Mouse (Mus musculus) left cerebral cortex, adult 11 months (tissue): ENCODE data around the gene Wfikkn1.

Source experiments
- DNase-seq: peaks from one replicate; pipeline ENCODE4 v3.0.0; 2022; ENCODE audit warnings: low spot score

Gene Wfikkn1

DNA sequence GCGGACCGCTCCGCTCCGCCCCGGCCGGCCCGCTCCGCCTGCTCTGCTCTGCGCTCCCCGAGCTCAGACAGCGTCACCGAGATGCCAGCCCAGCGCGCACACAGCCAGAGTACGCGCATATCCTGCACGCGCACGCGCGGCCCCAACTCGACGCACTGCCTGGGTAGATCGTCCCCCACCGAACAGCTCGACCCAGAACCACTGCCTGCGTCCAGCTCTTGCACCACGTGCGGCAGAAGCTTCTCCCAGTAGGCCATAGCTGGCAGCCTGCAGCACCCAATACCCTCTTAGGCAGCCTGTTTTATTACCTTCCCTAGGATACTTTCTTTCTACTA lies 43.6 kb downstream of the Wfikkn1 start, which contains the start of gene Rhbdl1:
Gene Rhbdl1 (minus strand): TSS at position 220 of the 335 bp plus-strand sequence.
- DNase-seq: peak; percentile 81

DNA sequence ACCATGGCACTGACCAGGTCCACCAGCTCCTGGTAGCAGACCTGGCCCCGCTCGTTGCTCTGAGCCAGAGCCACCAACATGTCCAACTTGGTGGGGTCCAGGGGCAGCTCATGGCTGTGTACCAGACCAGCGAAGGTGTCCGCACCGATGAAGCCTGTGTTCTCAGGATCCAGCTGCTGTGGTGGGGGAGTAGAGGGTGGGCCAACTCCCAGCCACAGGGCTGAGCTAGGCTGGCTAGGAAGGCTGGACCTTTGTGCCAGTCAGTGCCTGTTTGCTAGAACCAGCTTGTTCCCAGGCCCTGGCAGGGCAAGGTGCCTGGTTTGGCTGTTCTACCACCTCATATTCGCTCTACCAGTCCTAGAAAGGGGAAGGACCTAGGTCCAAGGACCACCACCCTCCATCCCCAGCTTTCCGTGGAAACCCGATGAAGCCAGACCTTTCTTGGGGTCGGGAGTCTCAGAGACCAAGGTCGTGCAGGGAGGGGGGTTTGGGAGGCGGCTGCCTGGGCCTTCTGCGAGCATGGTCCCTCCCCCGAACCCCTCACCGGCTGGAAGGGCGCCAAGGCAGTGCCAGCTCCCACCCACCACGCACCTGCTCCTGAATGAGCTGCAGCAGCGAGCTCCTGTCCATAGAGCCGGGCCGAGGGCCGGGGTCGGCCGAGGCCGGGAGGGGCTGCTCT lies 44.1 kb downstream of the Wfikkn1 start:
- no peak for DNase-seq

DNA sequence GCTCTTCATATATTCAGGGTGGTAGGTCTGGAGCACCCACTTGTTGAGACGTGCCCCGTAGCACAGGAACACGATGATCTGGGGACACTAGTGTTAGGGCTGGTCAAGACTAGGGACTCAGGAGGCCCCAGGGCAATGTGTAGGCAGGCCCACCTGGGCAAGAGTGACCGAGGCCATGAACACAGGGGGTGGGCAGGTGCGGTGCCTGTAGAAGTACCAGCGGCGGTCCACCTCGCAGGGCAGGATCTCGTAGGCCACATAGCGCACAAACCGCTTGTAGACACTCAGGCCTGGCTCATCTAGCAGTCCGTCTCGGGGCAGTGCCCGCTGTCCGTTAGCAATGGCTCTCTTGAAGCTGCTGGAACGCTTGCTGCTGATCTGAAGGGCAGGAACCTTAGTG lies 44.8 kb downstream of the Wfikkn1 start:
- no peak for DNase-seq

DNA sequence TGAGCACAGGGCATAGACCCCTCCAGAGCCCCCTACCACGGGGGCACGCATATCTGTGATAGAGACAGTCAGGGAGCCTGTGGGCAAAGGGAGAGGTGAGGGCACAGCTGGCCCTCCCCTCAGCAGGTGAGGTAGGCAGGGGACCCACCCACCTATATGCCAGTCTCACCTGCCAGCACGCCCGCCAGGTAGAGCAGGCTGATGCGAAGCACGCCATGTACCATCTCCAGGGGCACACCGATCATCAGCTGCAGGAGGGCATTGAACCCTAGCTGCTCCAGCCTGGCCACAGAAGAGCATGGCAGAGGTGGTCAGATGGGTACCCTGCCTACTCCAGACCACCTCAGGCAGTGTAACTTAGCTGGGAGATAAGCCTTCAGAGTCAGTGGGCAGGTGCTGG lies 45.4 kb downstream of the Wfikkn1 start:
- DNase-seq: no peak

- DNase-seq: no peak
Observed at GRCm38 (mm10) chr17:25834595-25835222, 45.9 kb downstream of the Wfikkn1 start.

DNA sequence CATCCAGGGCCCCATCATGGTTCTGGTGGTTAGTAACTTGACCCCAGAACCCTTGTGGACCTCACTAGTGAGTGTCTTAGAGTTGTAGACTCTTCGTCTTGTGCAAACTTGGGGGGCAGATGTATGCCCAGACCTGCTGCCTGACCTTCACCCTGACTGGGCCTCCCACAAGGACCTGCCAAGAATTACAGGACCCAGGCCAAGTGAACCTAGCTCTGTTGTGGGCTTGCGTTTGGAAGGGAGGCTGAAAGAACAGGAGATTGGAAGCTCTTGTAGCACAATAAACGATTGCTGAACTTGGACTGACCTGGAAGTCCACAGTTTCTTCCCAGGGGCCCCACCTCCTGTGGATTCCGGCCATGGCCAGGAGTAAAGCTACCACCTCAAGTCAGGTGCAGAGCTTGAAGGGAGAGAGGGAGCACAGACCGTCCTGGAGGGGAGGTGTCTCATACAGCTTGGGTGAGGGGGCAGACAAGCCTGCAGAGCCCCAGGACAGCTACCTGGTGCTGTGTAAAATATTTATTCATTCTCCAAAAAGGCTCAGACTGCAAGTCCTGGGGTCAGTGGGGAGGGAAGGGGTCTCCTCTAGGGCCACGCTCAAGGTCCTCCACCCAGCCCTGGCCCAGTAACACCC lies 46.6 kb downstream of the Wfikkn1 start:
- DNase-seq: no peak

DNA sequence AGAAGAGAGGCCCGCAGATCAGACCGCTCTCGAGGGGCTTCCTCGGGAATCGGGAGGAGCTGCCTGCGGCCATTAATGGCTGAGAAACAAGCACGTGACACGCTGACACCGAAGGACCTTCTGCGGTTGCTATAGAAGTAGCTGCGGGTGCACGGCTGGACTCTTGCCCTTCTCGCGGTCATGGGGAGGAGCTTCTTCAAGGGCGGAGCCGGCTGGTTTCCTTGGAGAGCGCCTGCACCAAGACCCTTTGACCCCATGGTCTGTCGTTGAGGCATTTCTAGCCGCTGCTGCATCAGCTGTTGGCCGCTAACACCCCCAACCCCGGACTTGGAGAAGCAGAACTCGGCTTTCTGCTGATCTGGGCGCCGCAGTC lies 47.4 kb downstream of the Wfikkn1 start, which contains the start of gene Stub1:
Gene Stub1 (minus strand): TSS at position 114 of the 373 bp plus-strand sequence.
- DNase-seq: peak; percentile 82

GRCm38 (mm10) chr17:25832436-25833290 lies 48.0 kb downstream of the Wfikkn1 start:
- DNase-seq: peak; percentile 99

DNA sequence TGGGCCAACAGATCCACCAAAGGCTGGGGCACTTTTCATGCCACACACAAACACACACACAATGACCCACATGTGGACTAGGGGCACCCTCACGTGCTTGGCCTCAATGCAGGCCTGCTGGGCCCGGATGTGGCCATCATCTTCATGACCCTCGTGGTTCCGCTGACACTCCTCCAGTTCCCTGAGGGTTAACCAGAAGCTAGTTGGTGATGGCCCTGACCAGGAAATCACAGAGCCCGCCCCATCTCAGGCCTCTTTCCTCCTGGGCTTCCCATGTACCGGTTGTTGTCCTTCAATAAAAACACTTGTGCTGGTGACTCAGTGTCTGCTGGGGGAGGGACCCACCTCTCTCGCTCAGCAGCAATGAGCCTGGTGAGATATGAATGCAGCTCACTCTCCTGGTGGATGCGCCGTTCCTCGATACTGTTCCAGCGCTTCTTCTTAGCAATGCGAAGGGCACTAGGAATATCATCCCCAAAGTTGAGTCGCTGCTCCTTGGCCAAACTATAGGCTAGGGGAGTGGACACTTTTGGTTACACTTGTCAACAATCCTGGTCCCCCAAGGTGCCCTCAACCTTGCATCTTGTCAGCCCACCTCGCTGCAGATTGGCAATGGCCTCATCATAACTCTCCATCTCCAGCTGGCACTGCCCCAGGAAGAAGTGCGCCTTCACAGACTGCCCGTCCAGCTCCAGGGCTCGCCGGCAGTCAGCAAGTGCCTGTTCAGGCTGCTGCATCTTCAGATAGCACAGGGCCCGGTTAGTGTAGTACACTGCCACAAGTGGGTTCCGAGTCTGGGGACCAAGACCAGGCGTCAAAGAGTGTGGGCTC lies 49.0 kb downstream of the Wfikkn1 start:
- no peak for DNase-seq

DNA sequence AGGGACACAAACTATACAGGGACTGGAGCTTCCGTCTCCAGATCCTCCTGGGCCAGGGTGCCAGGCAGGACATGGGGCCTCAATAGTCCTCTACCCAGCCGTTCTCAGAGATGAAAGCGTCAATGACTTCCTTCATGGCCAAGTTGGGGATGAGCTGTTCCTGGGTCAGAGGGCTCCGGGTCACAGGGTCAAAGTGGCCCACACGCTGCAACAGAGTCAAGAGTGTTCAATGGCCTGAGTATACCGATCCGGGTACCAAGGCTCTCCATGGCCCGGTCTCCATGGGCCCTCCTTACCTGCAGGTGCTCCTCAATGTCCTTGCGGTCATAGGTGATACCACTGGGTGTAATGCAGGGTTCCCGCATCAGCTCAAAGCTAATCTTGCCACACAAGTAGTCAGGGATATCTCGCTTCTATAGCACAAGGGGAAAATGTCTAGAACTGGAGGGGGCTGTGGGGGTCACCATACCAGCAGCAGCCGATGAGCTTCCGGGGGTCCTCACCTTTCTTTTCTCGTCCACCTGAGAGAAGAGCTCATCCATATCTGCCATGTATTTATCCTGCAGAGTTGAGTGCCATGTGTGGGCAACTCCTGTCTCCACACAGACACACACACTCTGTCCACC lies 49.7 kb downstream of the Wfikkn1 start:
- DNase-seq: no peak

- no peak for DNase-seq
Observed at GRCm38 (mm10) chr17:25830200-25830753, 50.4 kb downstream of the Wfikkn1 start.

DNA sequence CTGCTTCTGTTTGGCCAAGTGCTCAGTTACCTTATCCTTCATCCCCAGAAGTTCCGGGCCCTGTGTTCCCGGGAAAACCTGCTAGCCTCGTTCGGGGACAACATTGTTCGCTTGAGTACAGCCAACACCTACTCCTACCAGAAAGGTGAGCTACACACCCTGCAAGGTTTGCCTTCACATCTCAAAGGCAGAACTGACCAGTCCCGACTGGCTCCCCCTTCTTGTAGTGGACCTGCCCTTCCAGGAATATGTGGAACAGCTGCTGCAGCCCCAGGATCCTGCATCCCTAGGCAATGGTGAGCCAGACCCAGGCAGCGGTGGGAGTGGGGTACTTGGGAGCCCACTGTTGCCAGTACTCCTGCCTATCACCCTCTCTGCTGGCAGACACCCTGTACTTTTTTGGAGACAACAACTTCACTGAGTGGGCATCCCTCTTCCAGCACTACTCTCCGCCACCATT lies 51.1 kb downstream of the Wfikkn1 start:
- DNase-seq: no peak

DNA sequence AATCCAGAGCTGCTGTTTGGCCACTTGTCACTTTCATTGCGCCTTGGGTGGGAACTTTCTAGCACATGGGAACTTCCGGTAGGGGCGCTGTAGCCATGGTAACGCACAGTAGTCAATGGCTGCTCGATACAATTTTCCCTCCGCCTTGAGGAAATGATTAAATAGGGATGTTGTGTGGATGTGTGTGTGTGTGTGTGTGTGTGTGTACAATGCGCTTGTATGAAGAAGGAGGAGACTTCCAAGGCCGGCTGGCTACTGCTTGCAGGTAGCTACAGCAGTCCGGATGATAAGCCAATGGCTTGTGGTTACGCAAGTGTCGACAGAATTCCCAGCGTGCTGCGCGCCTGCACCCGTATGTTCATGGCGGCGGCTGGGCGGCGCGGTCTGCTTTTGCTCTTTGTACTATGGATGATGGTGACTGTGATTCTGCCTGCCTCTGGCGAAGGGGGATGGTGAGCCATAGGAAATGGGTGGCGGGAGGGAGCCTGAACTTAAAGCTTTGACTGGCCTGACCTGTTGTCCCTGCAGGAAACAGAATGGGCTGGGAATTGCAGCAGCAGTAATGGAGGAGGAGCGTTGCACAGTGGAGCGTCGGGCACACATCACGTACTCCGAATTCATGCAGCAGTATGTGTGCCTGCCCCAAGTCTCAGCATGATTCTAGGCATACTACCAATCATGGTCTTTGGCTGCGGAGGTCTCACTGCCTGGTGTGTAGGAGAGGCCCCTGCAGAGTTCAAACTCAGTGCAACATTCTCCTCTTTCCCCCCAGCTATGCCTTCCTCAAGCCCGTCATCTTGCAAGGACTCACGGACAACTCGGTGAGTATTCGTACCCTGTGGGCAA lies 51.7 kb downstream of the Wfikkn1 start, which contains the start of gene Jmjd8:
Gene Jmjd8 (plus strand): TSS at position 156 of the 846 bp plus-strand sequence.
- DNase-seq: no peak

GRCm38 (mm10) chr17:25828223-25828594 lies 52.4 kb downstream of the Wfikkn1 start:
- DNase-seq: no peak
